Mouse (Mus musculus) kidney, postnatal 36 days (tissue): ENCODE measurements around the gene Ostm1.

ENCODE experiments used
- DNase-seq, 2 experiments: peaks; one replicate each; pipeline ENCODE4 v3.0.0; 2021 to 2022; ENCODE audit warnings: mixed read lengths in 2 of 2

Ostm1 gene

GRCm38 (mm10) chr10:42583902-42584435, 347 bp downstream of the Ostm1 start:
- no peak for DNase-seq

- no peak for DNase-seq
Measured at GRCm38 (mm10) chr10:42584436-42584983, 888 bp downstream of the Ostm1 start.

DNA sequence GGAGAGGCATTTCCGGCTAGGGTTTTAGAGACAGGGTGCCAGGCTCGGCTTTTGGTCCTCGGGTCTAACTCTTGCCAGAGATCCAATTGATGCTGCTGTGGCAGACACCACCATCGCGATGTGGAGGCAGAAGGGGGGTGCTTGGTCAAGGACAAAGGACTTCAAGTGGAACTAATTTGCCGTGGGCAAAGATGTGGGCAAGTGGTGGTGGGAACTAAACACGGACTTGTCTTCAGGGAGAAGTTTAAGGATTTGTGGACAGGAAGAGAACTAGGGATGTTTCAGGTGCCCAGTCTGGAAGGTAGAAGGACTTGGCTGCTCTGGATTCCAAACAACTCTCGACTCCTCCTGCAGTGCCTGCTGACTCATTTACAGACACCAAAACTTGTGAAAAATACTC, 1.5 kb downstream of the Ostm1 start:
- DNase-seq, result no peak

DNA sequence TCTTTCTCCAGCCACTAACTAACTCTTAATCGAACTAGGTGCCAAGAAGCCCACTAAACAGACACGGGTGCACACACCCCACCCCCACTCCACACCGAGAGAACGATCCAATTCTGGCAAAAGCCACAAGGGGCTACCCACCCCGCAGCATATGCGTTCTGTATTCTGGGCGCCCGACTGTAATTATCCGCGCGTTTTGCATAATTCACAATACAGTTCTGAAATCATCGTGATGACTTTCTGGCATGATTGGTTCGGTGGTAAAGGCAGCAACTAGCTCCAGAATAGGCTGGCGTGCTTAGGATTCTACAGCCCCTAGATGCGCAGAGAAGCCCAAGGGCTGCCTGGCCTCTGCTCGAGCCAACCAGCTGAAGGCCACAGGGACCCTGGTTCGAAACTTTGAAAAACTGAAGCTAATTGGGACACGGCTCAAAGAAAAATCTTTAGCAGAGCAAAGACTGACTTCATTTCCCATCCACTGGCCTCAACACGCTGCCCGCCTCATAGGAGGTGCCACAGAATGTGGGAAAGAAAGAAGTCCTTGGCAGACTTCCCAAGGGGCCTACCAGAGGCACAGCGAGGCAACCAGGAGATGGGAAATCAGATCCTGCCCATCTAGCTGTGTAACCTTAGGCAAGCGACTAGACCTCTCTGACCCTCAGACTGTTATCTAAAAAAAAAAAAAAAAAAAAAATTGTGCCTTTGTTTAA, 2.1 kb downstream of the Ostm1 start:
- DNase-seq, result no peak

GRCm38 (mm10) chr10:42587961-42588750, 4.5 kb downstream of the Ostm1 start:
- DNase-seq, result no peak

DNA sequence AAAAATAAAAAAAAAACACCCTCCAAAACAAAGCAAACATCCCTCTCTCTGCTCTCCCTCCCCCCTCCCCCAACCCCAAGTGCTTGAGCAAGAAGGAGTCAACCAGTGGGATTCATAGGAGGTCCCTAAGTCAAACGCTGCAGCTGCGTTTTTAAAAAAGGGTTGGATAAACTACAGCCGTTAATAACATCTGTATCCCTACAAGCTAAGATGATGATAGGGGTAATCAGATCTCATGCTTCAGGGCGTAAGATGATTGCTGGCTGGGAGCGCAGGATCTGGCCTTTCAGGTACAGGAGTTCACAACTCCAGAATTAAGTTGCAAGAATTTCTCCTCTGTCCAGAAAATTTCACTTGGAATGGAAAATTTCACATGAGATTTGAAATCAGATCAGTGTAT, 5.9 kb downstream of the Ostm1 start:
- no peak for DNase-seq

GRCm38 (mm10) chr10:42590261-42591184, 6.9 kb downstream of the Ostm1 start:
- no peak for DNase-seq

- no peak for DNase-seq
Measured at GRCm38 (mm10) chr10:42591185-42591992, 7.8 kb downstream of the Ostm1 start.

DNA sequence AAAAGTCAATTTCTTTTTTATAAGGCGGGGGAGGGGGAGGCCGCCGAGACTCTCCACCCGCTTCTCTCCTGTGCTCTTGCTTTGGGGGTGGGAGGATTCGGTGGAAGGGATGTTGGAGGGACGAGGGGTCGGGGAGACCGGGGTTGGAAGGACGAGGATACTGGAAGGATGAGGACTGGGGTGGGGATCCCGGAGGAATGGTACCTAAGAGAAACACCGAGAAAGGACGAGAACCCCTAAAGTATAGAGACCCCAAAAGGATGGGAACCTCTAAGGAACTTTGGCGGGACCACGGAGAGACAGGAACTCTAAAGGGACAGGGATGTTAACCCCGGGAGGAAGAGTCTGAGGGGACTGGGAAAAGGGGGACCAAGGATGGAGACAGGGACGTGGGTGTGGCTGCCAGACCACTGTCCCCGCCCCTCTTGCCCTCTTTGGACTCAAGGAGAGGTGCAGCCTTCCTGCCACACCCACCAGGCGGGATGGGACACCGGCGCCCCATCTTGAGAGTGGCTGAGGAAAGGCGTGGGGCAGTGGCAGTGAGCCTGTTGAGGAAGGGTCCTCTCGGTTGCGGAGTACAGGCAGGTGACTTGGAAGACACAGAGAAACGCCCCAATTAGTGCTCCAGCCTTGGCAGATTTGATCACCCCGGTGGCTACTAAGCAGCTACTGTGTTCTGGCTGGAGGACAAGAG, 8.5 kb downstream of the Ostm1 start:
- no peak for DNase-seq

DNA sequence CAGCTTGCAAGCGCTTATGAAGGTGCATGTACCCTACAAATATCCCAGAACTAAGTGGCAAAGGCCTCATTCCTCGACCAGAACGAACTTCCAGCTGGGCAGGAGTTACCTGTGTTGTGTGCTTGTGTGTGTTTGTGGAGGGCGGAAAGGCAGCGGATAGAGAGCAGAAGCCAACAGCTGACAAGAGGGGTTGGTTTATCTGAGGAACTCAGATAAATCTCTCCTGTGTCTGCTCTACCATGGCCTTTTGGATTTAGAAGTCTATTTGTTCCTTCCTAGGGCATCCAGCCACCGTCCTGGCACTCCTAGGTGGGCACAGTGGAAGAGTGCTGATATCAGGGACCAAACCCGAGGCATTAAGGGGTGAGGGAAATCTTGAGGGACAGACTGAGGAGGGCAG, 9.6 kb downstream of the Ostm1 start:
- DNase-seq, result no peak

DNA sequence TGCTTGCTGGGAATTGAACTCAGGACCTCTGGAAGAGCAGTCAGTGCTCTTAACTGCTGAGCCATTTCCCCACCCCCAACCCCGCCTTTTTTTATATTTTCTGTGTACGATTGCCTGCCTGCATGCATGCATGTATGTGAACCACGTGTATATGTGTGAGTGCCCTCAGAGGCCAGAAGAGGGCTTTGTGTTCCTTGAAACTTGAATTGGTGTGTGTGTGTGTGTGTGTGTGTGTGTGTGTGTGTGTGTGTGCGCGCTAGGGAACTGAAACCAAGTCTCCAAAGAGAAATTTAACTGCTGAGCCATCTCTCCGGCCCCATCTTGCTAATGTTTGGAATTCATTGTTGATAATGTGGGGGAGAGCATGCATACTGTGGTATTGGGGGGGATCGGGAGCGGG, 15.0 kb downstream of the Ostm1 start:
- DNase-seq, result no peak

DNA sequence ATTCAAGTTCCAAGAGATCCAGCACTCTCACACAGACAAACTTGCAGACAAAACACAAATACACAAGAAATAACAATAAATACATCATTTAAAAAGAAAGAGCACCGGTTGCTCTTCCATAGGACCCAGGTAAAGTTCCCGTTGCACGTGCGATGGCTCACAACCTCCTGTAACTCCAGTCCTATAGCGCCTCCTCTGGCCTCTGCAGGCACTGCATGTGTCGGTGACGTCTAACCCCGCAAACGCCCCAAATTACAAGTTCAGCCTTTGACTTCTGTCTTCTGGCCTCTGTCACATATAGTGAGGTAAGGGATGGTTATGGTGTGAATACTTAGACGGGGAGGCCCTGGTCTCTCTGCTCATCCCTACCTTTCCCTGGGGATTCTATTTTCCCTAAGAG, 17.9 kb downstream of the Ostm1 start:
- peak in 1 of 2 experiments; percentile 49 for DNase-seq

GRCm38 (mm10) chr10:42604874-42605273, 21.3 kb downstream of the Ostm1 start:
- no peak for DNase-seq

GRCm38 (mm10) chr10:42606757-42607156, 23.1 kb downstream of the Ostm1 start:
- no peak for DNase-seq

- DNase-seq, result no peak
Measured at GRCm38 (mm10) chr10:42613075-42613474, 29.5 kb downstream of the Ostm1 start.

GRCm38 (mm10) chr10:42613639-42614381, 30.2 kb downstream of the Ostm1 start:
- peak in 1 of 2 experiments; percentile 30 for DNase-seq

DNA sequence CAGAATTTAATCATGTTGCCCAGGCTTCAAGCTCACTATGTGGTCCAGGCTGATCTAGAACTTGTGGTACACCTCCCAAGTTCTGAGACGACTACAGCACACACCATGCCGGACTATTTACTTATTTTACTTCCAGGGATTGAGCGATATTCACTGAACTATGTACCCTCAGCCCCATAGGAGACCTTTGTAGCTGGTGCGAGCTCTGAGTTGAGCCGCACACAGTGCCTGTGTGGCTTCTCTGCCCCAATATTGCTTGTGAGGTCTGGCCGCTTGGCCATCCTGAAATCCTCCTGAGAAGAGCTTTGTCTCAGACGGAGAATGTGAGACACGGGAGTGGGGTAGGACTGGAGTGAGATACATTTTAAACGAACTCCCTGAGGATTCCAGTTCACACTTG, 31.1 kb downstream of the Ostm1 start:
- DNase-seq, result no peak

GRCm38 (mm10) chr10:42618291-42618690, 34.7 kb downstream of the Ostm1 start:
- DNase-seq, result no peak

DNA sequence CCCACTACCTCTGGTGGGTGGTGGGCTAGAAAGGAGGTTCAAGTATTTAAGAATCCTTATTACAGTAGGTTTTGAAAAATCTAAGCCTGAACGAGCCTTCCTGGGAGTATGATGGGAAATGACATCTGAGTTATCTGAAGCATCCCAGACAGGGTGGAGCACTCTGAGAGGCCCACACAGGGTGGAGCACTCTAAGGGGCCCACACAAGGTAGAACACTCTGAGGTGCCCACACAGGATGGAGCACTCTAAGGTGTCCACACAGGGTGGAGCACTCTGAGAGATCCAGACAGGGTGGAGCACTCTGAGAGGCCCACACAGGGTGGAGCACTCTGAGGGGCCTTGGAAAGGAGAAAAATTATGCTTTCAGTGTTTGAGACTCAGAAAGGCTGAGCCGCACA, 42.3 kb downstream of the Ostm1 start:
- no peak for DNase-seq

- DNase-seq, result no peak
Measured at GRCm38 (mm10) chr10:42630596-42631355, 47.2 kb downstream of the Ostm1 start.
